Mouse (Mus musculus) hindbrain, embryonic 15.5 days (tissue): ENCODE measurements around the gene Pde1c. TPM values are rescaled to one million over a fixed set of nuclear protein-coding genes. Genes with fewer than 3 reads are reported as not detected.

Experiments
- ATAC-seq: fragments of 200-750 bp; cut with Nextera tagmentation; 2 replicates; pipeline ENCODE4 v1.8.0; 2017; ENCODE audit warnings: low read depth, moderate number of reproducible peaks, moderate TSS enrichment; ENCODE audit not compliant: low FRiP score
- H3K27ac ChIP-seq: fragments of 300-500 bp; sonication (generic); replicated peaks from 2 replicates; pipeline ENCODE4 v1.5.1; 2015; ENCODE audit warnings: mild to moderate bottlenecking, inconsistent platforms
- H3K27me3 ChIP-seq: fragments of 300-500 bp; sonication (generic); 2 replicates; pipeline ENCODE4 v1.6.1; 2015; ENCODE audit warnings: control low read depth, inconsistent platforms
- H3K36me3 ChIP-seq: fragments of 300-500 bp; sonication (generic); 2 replicates; pipeline ENCODE4 v1.6.1; 2015; ENCODE audit warnings: control low read depth, inconsistent platforms
- H3K4me1 ChIP-seq: fragments of 300-500 bp; sonication (generic); replicated peaks from 2 replicates; pipeline ENCODE4 v1.6.1; 2015; ENCODE audit warnings: control low read depth, inconsistent platforms
- H3K4me2 ChIP-seq: fragments of 300-500 bp; sonication (generic); 2 replicates; pipeline ENCODE4 v1.6.1; 2015; ENCODE audit warnings: moderate library complexity, mild to moderate bottlenecking, inconsistent platforms
- H3K4me3 ChIP-seq: fragments of 300-500 bp; sonication (generic); 2 replicates; pipeline ENCODE4 v1.5.1; 2015; ENCODE audit warnings: mild to moderate bottlenecking, inconsistent platforms
- H3K9ac ChIP-seq: fragments of 300-500 bp; sonication (generic); 2 replicates; pipeline ENCODE4 v1.6.1; 2015; ENCODE audit warnings: inconsistent platforms
- H3K9me3 ChIP-seq: fragments of 300-500 bp; sonication (generic); 2 replicates; pipeline ENCODE4 v1.6.1; 2016; ENCODE audit warnings: control low read depth, inconsistent platforms
- WGBS: fragments of 180-500 bp; shearing (Covaris S2); methylation state at CpG from one replicate; pipeline ENCODE4 v1.1.7; 2015; 5-methylcytosine and 5-hydroxymethylcytosine counted together
- microRNA-seq: library from miRNA; unstranded; fragments of <30 nt; microRNA quantifications from one replicate; pipeline ENCODE4, GENCODE M21; 2016
- polyA plus RNA-seq: library from polyadenylated mRNA; unstranded; fragments of >200 nt; fragmentation: Nextera tagmentation; extraction: Ambion mirVana; gene quantifications from 2 replicates; pipeline ENCODE4 v1.2.1, GENCODE M21; 2015

The Pde1c gene
- polyA plus RNA-seq, 1 experiment from 2014 or later, result 23.7 TPM

GRCm38 (mm10) chr6:56048580-56048979, 520.3 kb downstream of the Pde1c start:
- H3K27me3 ChIP-seq, result no peaks in the 10 kb centered on the region
- H3K9ac ChIP-seq, result no peak overlapping the region
- H3K4me2 ChIP-seq, result no peak overlapping the region
- WGBS, result 88% methylated on average over 3 of the region's 3 CpGs
- no peaks in the 10 kb centered on the region for H3K9me3 ChIP-seq
- no peaks in the 10 kb centered on the region for H3K4me1 ChIP-seq
- H3K4me3 ChIP-seq, result no peak overlapping the region
- no peak overlapping the region for H3K27ac ChIP-seq
- no peaks in the 10 kb centered on the region for H3K36me3 ChIP-seq
- ATAC-seq, result no peak

DNA sequence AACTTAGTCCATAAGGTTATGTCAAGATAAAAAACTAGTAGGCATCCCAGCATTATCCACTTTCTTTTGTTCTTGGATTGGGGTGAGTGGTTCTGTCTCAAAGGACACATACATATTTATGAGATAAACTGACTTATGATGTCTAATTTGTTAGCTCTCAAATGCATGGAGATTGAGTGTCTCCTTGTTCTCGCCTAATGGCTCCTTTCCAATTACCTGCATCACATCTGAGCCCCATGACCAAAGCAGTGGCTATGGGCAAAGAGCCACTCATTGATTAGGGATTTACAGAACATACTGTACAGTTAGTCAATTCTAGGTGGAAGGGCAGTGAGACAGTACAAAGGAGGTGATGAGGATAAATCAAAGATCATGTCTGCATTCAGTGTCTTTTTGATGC, 524.2 kb downstream of the Pde1c start:
- H3K27ac ChIP-seq, result no peak overlapping the region

GRCm38 (mm10) chr6:56044270-56044669, 524.6 kb downstream of the Pde1c start:
- H3K27me3 ChIP-seq, result no peaks in the 10 kb centered on the region
- H3K4me1 ChIP-seq, result no peaks in the 10 kb centered on the region
- H3K27ac ChIP-seq, result no peak overlapping the region
- no peak overlapping the region for H3K9ac ChIP-seq
- no peak for ATAC-seq
- H3K9me3 ChIP-seq, result no peaks in the 10 kb centered on the region
- no peaks in the 10 kb centered on the region for H3K36me3 ChIP-seq
- no peak overlapping the region for H3K4me3 ChIP-seq
- no peak overlapping the region for H3K4me2 ChIP-seq
- 32% methylated on average over 5 of the region's 5 CpGs for WGBS

More for the DNA sequence above, 524.2 kb downstream of the Pde1c start:
- Histone ChIP-seq H3K36me3 (no peaks in the 10 kb centered on the region), H3K4me3 (no peak overlapping the region), H3K4me2 (no peak overlapping the region), H3K9me3 (no peaks in the 10 kb centered on the region), H3K4me1 (no peaks in the 10 kb centered on the region), H3K9ac (no peak overlapping the region), H3K27me3 (no peaks in the 10 kb centered on the region)
- ATAC-seq, result no peak
- WGBS, result 27% methylated on average over 1 of the region's 1 CpGs

GRCm38 (mm10) chr6:56039476-56040055, 529.3 kb downstream of the Pde1c start:
- Histone ChIP-seq H3K4me1 (no peaks in the 10 kb centered on the region), H3K9me3 (no peaks in the 10 kb centered on the region), H3K4me2 (no peak overlapping the region), H3K9ac (no peak overlapping the region), H3K36me3 (no peaks in the 10 kb centered on the region), H3K27me3 (no peaks in the 10 kb centered on the region), H3K4me3 (no peak overlapping the region), H3K27ac (no peak overlapping the region)
- WGBS, result 68% methylated on average over 4 of the region's 4 CpGs
- ATAC-seq, result no peak

DNA sequence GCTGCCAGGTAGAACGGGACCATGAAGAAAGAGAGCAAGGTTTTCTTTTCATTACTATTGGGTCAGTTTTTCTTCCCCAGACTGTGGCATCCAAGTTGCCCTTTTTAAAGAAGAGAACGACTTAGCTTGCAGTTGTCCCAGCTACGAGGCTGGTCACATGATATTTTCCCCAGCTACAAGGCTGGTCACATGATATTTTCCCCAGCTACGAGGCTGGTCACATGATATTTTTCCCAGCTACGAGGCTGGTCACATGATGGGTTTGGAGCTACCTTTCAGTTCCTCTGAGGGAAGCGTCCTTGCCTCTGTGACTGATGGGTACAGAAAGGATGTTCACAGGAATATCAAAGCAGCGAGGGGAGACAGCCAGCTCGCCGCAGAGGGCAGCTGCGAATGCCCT, 533.8 kb downstream of the Pde1c start:
- no peaks in the 10 kb centered on the region for H3K9me3 ChIP-seq
- H3K4me1 ChIP-seq, result no peaks in the 10 kb centered on the region
- no peaks in the 10 kb centered on the region for H3K36me3 ChIP-seq
- no peak overlapping the region for H3K4me2 ChIP-seq
- no peak overlapping the region for H3K9ac ChIP-seq
- no peak overlapping the region for H3K4me3 ChIP-seq
- H3K27ac ChIP-seq, result no peak overlapping the region
- no peak for ATAC-seq
- no peaks in the 10 kb centered on the region for H3K27me3 ChIP-seq
- 79% methylated on average over 10 of the region's 10 CpGs for WGBS

DNA sequence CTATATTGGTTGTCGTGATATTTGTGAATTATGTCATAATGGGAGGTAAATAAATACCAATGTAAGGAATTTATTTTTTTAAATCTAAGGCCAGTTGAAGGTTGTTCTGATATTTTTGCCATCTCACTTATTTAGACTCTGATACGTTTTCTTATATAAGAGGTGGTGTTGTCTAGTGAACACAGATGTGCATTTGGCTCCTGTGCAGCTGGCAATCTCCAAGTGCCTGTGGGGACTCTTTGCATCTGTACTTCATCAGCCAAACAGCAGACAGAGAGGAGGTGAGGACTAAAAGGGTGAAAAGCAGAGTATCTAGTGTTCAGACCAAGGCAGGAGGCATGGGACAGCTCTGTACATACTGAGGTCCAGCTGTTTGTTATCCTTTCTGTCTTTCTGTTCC, 536.7 kb downstream of the Pde1c start:
- no peak for ATAC-seq
- Histone ChIP-seq H3K27me3 (no peaks in the 10 kb centered on the region), H3K4me2 (no peak overlapping the region), H3K9ac (no peak overlapping the region), H3K4me3 (no peak overlapping the region), H3K4me1 (no peaks in the 10 kb centered on the region), H3K27ac (no peak overlapping the region), H3K9me3 (no peaks in the 10 kb centered on the region), H3K36me3 (no peaks in the 10 kb centered on the region)
- WGBS, result 85% methylated on average over 2 of the region's 2 CpGs

DNA sequence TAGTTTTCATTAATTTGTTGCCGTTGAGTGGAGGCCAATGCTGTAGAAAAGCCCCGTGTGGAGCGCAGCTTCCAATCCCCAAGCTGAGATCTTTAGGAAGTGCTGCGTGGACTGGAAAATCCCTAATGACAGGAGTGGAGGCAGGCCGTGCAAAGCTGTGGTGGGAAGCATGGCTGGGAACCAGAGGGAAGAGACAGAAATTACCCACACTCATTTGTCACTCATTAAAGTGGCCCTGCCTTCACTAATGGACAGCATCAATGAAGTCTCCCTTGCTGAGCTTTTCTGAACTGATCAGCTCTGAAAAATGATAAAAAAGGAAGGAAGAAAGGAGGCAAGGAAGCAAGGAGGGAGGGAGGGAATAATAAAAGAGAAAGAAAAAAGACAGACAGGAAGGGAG, 538.9 kb downstream of the Pde1c start:
- no peaks in the 10 kb centered on the region for H3K9me3 ChIP-seq
- H3K4me1 ChIP-seq, result no peaks in the 10 kb centered on the region
- no peak for ATAC-seq

DNA sequence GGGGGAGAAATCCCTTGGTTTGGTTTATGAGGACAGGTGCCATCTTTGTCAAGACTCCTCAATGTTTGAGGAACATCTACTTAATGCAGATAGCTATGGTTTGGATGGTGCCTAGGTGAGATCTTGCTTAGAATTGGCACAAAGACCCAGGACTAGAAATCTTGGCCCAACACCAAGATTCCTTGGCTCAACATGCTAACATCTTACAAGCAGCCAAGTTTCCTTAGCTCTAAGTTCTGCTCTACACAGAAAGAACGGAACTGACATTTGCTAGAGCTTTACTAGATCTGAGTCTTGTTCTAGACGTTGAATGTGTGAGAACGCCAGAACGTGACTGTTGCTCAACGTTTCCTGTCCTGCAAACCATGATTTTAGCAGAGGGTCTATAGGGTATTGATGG, 540.9 kb downstream of the Pde1c start:
- no peak overlapping the region for H3K9ac ChIP-seq
- H3K4me1 ChIP-seq, result no peaks in the 10 kb centered on the region
- no peak overlapping the region for H3K4me3 ChIP-seq
- no peak overlapping the region for H3K4me2 ChIP-seq
- 85% methylated on average over 5 of the region's 5 CpGs for WGBS
- ATAC-seq, result peak; percentile 34; the same call in 1 of the 2 replicates
- no peak overlapping the region for H3K27ac ChIP-seq
- H3K36me3 ChIP-seq, result no peaks in the 10 kb centered on the region
- H3K9me3 ChIP-seq, result no peaks in the 10 kb centered on the region
- H3K27me3 ChIP-seq, result no peaks in the 10 kb centered on the region

More for the DNA sequence above, 538.9 kb downstream of the Pde1c start:
- no peak overlapping the region for H3K27ac ChIP-seq
- H3K27me3 ChIP-seq, result no peaks in the 10 kb centered on the region
- no peak overlapping the region for H3K4me3 ChIP-seq
- 33% methylated on average over 5 of the region's 5 CpGs for WGBS
- no peak overlapping the region for H3K4me2 ChIP-seq
- no peaks in the 10 kb centered on the region for H3K36me3 ChIP-seq
- H3K9ac ChIP-seq, result no peak overlapping the region

GRCm38 (mm10) chr6:56027318-56027717, 541.6 kb downstream of the Pde1c start:
- no peak overlapping the region for H3K27ac ChIP-seq
- peak; percentile 65 for ATAC-seq
- H3K27me3 ChIP-seq, result no peaks in the 10 kb centered on the region
- no peaks in the 10 kb centered on the region for H3K36me3 ChIP-seq
- H3K4me1 ChIP-seq, result no peaks in the 10 kb centered on the region
- H3K4me3 ChIP-seq, result no peak overlapping the region
- no peak overlapping the region for H3K4me2 ChIP-seq
- H3K9me3 ChIP-seq, result no peaks in the 10 kb centered on the region
- WGBS, result 59% methylated on average over 6 of the region's 6 CpGs
- no peak overlapping the region for H3K9ac ChIP-seq

DNA sequence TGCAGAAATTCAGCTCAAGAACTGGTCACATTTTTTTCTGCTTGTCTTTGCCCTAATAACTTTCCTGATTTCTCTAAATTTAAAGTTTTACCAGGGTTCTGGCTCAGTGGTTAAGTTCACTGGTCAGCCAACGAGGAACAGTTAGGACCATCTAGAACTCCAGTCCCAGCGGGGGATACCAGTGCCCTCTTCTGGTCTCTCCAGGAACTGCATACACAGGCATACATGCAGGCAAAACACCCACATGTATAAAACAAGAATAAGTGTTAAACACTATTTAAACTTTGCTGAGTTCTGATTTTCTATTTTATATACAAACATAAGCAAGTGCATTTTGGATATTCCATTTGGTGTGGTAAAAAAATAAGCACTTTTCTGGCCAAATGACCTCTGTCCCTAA, 543.4 kb downstream of the Pde1c start:
- Histone ChIP-seq H3K9ac (no peak overlapping the region), H3K36me3 (no peaks in the 10 kb centered on the region), H3K4me3 (no peak overlapping the region), H3K27ac (no peak overlapping the region), H3K27me3 (no peaks in the 10 kb centered on the region), H3K4me1 (no peaks in the 10 kb centered on the region), H3K4me2 (no peak overlapping the region), H3K9me3 (no peaks in the 10 kb centered on the region)
- ATAC-seq, result no peak
- 56% methylated on average over 2 of the region's 2 CpGs for WGBS

Small RNA genes within 50 kb of the gene (microRNA-seq; reads per million reads assigned to microRNA genes)
- not detected for gene Gm44413

Other genes starting within 250 kb of the Pde1c start
- gene Lsm5, start 135.6 kb upstream of the Pde1c start, polyA plus RNA-seq, result 70.5 and 89.9 TPM in 2 replicates
- gene Avl9, start 145.8 kb upstream of the Pde1c start, polyA plus RNA-seq, result 25.8 and 26.1 TPM in 2 replicates
- 32.0 and 33.4 TPM in 2 replicates for gene Kbtbd2, start 228.7 kb upstream of the Pde1c start, polyA plus RNA-seq